Comparison of ENCODE assay signal across 8 mouse cellular contexts in the genomic region with DNA sequence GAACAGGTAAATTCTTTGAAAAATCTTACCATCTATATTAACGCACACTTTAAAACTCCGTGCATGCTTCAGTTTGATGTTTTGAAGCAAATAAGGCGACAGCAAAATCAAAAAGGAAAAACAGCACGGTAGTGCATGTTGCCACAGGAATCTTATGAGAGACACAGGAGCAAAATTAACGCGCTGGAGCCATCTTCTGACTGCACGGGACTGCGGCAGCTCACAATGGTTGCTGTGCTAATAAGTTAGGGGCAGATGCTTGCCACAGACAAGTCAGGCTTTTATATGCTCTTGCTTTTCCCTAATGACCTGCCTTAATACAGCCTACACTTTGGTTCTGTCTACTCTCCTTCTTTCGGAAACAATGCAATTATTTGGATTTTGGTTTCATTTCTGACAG.
A peak's percentile ranks its signal among the peaks of the same experiment; 100 is the strongest.
DNase-seq lines count a peak whose midpoint lies in the region.

No protein-coding gene starts in this region.

- DNase-seq in adrenal gland, postnatal 14 days = peak; percentile 4
- DNase-seq in adrenal gland, adult 18-20 months (ENCODE audit: low spot score in 2 of 2) = no peak
- DNase-seq in ovary, postnatal 36 days (ENCODE audit: low spot score) = peak; percentile 29
- DNase-seq in ovary, postnatal 10 days (ENCODE audit: low spot score) = no peak
- peak; percentile 33 for DNase-seq in layer of hippocampus, adult 9-11 months
- DNase-seq in right cerebral cortex, postnatal 10 days (ENCODE audit: low spot score in 2 of 2) = peak; percentile 74 to 75
- DNase-seq in gastrocnemius, postnatal 4 days (ENCODE audit: low spot score in 2 of 2) = no peak
- DNase-seq in MN1 (ENCODE audit: low spot score) = no peak

Comparison
In these comparisons a context has a peak if more than half of its experiments do, and no peak if none do; other contexts are left out.
1. DNase-seq: peak in adrenal gland, postnatal 14 days (single experiment), ovary, postnatal 36 days (single experiment), layer of hippocampus, adult 9-11 months (single experiment) and right cerebral cortex, postnatal 10 days (2 of 2); none in adrenal gland, adult 18-20 months (0 of 2), ovary, postnatal 10 days (single experiment), gastrocnemius, postnatal 4 days (0 of 2) and MN1 (single experiment).